Mouse (Mus musculus) adrenal gland, adult (tissue): ENCODE results near the gene Cst7.

Experiments
- DNase-seq, 2 experiments: peaks; one replicate each; pipeline ENCODE4 v3.0.0; 2022 to 2023; ENCODE audit warnings: low spot score in 1 of 2; ENCODE audit not compliant: inconsistent age in 2 of 2

The Cst7 gene

DNA sequence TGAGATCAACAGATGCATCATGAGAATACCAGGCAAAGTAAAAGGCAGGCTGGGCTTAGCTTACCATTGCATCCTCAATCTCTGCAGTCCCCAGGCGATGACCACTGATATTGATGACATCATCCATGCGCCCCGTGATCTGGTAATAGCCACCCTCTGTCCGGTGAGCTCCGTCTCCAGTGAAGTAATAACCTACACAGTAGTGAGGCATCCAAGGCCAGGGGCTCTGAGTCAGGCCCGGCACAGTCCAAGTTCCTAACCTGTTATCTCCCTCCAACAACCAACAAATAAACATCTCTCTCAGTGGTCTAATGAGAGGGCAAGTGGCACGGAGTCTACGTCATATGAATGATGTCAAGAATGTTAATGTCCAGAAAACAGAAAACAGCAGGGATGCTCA, 54.7 kb downstream of the Cst7 start:
- DNase-seq, result peak; percentile 68 to 79

DNA sequence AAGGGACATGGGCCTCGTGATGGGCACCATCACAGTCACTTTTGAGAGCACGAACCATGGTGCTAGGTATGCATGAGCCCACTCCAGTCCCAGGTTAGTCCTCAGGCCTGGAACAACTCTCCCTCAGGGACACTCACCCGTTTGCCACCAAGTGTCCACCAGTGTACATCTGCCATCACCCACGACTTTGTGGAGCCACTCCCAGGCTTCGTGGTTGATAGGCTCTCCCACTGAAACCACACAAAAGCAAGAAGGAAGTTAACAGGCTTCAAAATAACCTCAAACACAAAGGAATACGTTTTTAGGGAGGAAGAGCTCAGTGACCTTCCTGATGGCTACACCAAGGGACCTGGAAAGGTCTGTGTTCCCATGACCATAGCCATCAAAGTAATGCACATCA, 56.9 kb downstream of the Cst7 start:
- no peak for DNase-seq
